Mouse (Mus musculus) forebrain, embryonic 15.5 days (tissue): ENCODE data around the gene Vti1a. TPM values are rescaled to one million over a fixed set of nuclear protein-coding genes. Genes with fewer than 3 reads are reported as not detected.

ENCODE experiments used
- ATAC-seq: fragments of 200-750 bp; cut with Nextera tagmentation; replicated peaks from 2 replicates; pipeline ENCODE4 v1.8.0; 2017; ENCODE audit warnings: mild to moderate bottlenecking, moderate TSS enrichment, moderate library complexity
- H3K27ac ChIP-seq: fragments of 300-500 bp; sonication (generic); replicated peaks from 2 replicates; pipeline ENCODE4 v1.5.1; 2015; ENCODE audit warnings: mild to moderate bottlenecking, inconsistent platforms
- H3K27me3 ChIP-seq: fragments of 300-500 bp; sonication (generic); 2 replicates; pipeline ENCODE4 v1.6.1; 2015; ENCODE audit warnings: inconsistent platforms
- H3K36me3 ChIP-seq: fragments of 300-500 bp; sonication (generic); 2 replicates; pipeline ENCODE4 v1.6.1; 2015; ENCODE audit warnings: mild to moderate bottlenecking, inconsistent platforms
- H3K4me1 ChIP-seq: fragments of 300-500 bp; sonication (generic); 2 replicates; pipeline ENCODE4 v1.6.1; 2015; ENCODE audit warnings: inconsistent platforms
- H3K4me2 ChIP-seq: fragments of 300-500 bp; sonication (generic); replicated peaks from 2 replicates; pipeline ENCODE4 v1.6.1; 2015; ENCODE audit warnings: mild to moderate bottlenecking, inconsistent platforms
- H3K4me3 ChIP-seq: fragments of 300-500 bp; sonication (generic); 2 replicates; pipeline ENCODE4 v1.5.1; 2015; ENCODE audit warnings: mild to moderate bottlenecking, inconsistent platforms
- H3K9ac ChIP-seq: fragments of 300-500 bp; sonication (generic); replicated peaks from 2 replicates; pipeline ENCODE4 v1.6.1; 2015; ENCODE audit warnings: mild to moderate bottlenecking, inconsistent platforms
- H3K9me3 ChIP-seq: fragments of 300-500 bp; sonication (generic); 2 replicates; pipeline ENCODE4 v1.6.1; 2016; ENCODE audit warnings: inconsistent platforms
- WGBS: fragments of 180-500 bp; shearing (Covaris S2); methylation state at CpG from one replicate; pipeline ENCODE4 v1.1.7; 2015; ENCODE audit warnings: mixed read lengths; 5-methylcytosine and 5-hydroxymethylcytosine counted together
- polyA plus RNA-seq: library from polyadenylated mRNA; unstranded; fragments of >200 nt; fragmentation: Nextera tagmentation; extraction: Ambion mirVana; gene quantifications from 2 replicates; pipeline ENCODE4 v1.2.1, GENCODE M21; 2015

The Vti1a gene
- polyA plus RNA-seq, 1 experiment from 2014 or later: 29.7 TPM

- Histone ChIP-seq H3K36me3 (no peaks in the 10 kb centered on the region; the same call in 1 of the 2 replicates), H3K4me1 (peaks cover 30% of the 10 kb centered on the region), H3K4me2 (peak overlapping the region; percentile 89), H3K27ac (no peak overlapping the region), H3K9me3 (no peaks in the 10 kb centered on the region), H3K4me3 (peak overlapping the region; percentile 86), H3K27me3 (no peaks in the 10 kb centered on the region), H3K9ac (no peak overlapping the region)
- no peak for ATAC-seq
- 56% methylated on average over 10 of the region's 10 CpGs for WGBS
Measured at GRCm38 (mm10) chr19:55316901-55317300, 806 bp downstream of the Vti1a start.

GRCm38 (mm10) chr19:55319036-55319435 is 2.9 kb downstream of the Vti1a start:
- Histone ChIP-seq H3K27me3 (no peaks in the 10 kb centered on the region), H3K9me3 (no peaks in the 10 kb centered on the region), H3K27ac (no peak overlapping the region), H3K9ac (no peak overlapping the region), H3K4me1 (peaks cover 22% of the 10 kb centered on the region), H3K4me3 (no peak overlapping the region), H3K4me2 (no peak overlapping the region), H3K36me3 (no peaks in the 10 kb centered on the region; the same call in 1 of the 2 replicates)
- 72% methylated on average over 3 of the region's 3 CpGs for WGBS
- no peak for ATAC-seq

DNA sequence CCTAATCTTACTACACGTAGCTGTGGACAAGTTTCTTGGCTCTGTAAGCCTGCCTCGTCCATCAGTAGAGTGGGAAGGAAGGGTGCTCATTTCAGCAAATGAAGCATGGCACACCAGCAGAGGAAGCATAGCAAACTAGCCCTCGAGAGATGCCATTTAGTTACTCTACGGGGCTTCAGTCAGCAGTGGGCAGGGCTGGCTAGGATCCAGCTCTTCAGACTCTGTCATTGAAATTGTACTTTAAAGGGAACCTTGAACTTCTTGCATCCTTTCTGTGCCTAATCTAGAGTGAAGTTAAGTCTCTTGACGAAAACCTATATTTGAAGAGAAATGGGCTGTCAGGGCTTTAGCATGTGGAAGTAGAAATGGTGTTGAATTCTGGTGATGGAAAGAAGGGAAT is 3.4 kb downstream of the Vti1a start:
- H3K9ac ChIP-seq: no peak overlapping the region
- H3K4me2 ChIP-seq: no peak overlapping the region
- WGBS: 59% methylated on average over 5 of the region's 5 CpGs
- no peak overlapping the region for H3K4me3 ChIP-seq
- peaks cover 17% of the 10 kb centered on the region for H3K4me1 ChIP-seq
- no peaks in the 10 kb centered on the region for H3K9me3 ChIP-seq
- no peaks in the 10 kb centered on the region for H3K27me3 ChIP-seq
- H3K27ac ChIP-seq: no peak overlapping the region
- H3K36me3 ChIP-seq: no peaks in the 10 kb centered on the region; the same call in 1 of the 2 replicates
- no peak for ATAC-seq

GRCm38 (mm10) chr19:55322604-55323003 is 6.5 kb downstream of the Vti1a start:
- Histone ChIP-seq H3K9me3 (no peaks in the 10 kb centered on the region), H3K9ac (no peak overlapping the region), H3K4me2 (no peak overlapping the region), H3K4me3 (no peak overlapping the region), H3K27me3 (no peaks in the 10 kb centered on the region), H3K4me1 (no peaks in the 10 kb centered on the region), H3K36me3 (no peaks in the 10 kb centered on the region; the same call in 1 of the 2 replicates), H3K27ac (no peak overlapping the region)
- WGBS: 92% methylated on average over 8 of the region's 8 CpGs
- ATAC-seq: no peak

- H3K9me3 ChIP-seq: no peaks in the 10 kb centered on the region
- H3K36me3 ChIP-seq: peaks cover 18% of the 10 kb centered on the region
- no peaks in the 10 kb centered on the region for H3K27me3 ChIP-seq
- no peak overlapping the region for H3K4me3 ChIP-seq
- H3K4me2 ChIP-seq: no peak overlapping the region
- no peak overlapping the region for H3K27ac ChIP-seq
- H3K9ac ChIP-seq: no peak overlapping the region
- 82% methylated on average over 4 of the region's 4 CpGs for WGBS
- no peaks in the 10 kb centered on the region for H3K4me1 ChIP-seq
- ATAC-seq: no peak
Measured at GRCm38 (mm10) chr19:55327510-55327909, 11.4 kb downstream of the Vti1a start.

DNA sequence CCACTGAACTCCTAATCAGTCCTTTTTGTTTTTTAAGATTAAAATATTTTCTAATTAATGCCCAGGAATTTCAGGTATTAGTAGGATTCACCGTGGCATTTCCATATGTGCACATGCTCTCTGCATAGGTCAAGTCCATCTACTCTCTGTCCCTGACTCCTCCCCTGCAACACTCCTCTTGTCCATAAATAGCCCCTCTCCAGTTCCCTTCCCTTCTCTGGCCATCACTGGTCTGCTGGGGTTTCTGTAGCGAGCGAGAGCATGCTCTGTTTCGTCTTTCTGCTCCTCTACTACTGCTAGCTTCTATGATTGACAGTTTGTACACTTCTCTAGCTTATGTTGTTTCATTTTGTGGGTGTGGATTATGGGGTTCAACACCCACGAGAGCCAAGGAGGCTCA is 15.7 kb downstream of the Vti1a start:
- Histone ChIP-seq H3K27ac (no peak overlapping the region), H3K4me2 (no peak overlapping the region), H3K9me3 (no peaks in the 10 kb centered on the region), H3K9ac (no peak overlapping the region), H3K27me3 (no peaks in the 10 kb centered on the region), H3K4me3 (no peak overlapping the region), H3K36me3 (peaks cover 18% of the 10 kb centered on the region; the same call in 1 of the 2 replicates), H3K4me1 (peaks cover 5% of the 10 kb centered on the region)
- WGBS: 91% methylated on average over 5 of the region's 5 CpGs
- no peak for ATAC-seq

DNA sequence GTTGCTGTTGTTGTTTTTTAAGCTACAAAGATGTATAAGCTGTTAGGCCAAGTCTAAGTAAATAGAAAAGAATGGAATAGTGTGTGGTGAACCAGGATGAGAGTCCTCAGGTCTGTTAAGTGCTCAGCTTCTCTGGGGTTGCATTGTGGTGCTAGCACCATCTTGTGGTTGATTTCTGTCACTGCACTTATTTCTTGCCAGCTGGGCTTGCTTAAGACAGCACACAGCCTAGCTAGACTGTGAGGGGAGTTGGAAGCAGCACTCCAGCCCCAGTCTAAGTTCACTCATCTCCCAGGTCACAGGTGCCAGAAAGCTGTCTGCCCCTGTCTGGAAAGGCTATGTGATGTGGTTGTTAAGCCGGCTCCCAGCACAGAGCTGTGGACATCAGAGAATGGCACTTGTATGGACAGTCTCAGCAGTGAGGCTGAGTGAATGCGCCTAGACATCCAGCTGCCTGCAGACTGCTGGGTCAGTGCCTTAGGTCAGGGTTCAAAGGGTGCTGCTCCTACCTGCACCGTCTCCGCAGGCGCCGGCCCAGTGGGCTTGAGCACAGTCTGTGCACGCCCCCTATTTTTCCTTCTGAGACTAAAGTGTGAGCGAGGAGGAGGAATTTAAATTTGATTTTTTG is 16.7 kb downstream of the Vti1a start:
- Histone ChIP-seq H3K27ac (no peak overlapping the region), H3K4me1 (peaks cover 5% of the 10 kb centered on the region), H3K36me3 (peaks cover 18% of the 10 kb centered on the region; the same call in 1 of the 2 replicates), H3K9me3 (no peaks in the 10 kb centered on the region), H3K4me3 (no peak overlapping the region), H3K9ac (no peak overlapping the region), H3K4me2 (no peak overlapping the region), H3K27me3 (no peaks in the 10 kb centered on the region)
- ATAC-seq: peak; percentile 76
- WGBS: 86% methylated on average over 8 of the region's 8 CpGs

- Histone ChIP-seq H3K4me3 (no peak overlapping the region), H3K36me3 (no peaks in the 10 kb centered on the region; the same call in 1 of the 2 replicates), H3K27ac (no peak overlapping the region), H3K27me3 (no peaks in the 10 kb centered on the region), H3K4me2 (no peak overlapping the region), H3K9me3 (no peaks in the 10 kb centered on the region), H3K4me1 (peaks cover 5% of the 10 kb centered on the region), H3K9ac (no peak overlapping the region)
- no peak; the same call in 1 of the 2 replicates for ATAC-seq
- 97% methylated on average over 1 of the region's 1 CpGs for WGBS
Measured at GRCm38 (mm10) chr19:55335881-55336280, 19.8 kb downstream of the Vti1a start.

GRCm38 (mm10) chr19:55336441-55336840 is 20.3 kb downstream of the Vti1a start:
- Histone ChIP-seq H3K36me3 (no peaks in the 10 kb centered on the region), H3K9ac (no peak overlapping the region), H3K9me3 (no peaks in the 10 kb centered on the region), H3K27me3 (no peaks in the 10 kb centered on the region), H3K27ac (no peak overlapping the region), H3K4me1 (peaks cover 5% of the 10 kb centered on the region), H3K4me2 (no peak overlapping the region), H3K4me3 (no peak overlapping the region)
- 84% methylated on average over 12 of the region's 12 CpGs for WGBS
- ATAC-seq: no peak

DNA sequence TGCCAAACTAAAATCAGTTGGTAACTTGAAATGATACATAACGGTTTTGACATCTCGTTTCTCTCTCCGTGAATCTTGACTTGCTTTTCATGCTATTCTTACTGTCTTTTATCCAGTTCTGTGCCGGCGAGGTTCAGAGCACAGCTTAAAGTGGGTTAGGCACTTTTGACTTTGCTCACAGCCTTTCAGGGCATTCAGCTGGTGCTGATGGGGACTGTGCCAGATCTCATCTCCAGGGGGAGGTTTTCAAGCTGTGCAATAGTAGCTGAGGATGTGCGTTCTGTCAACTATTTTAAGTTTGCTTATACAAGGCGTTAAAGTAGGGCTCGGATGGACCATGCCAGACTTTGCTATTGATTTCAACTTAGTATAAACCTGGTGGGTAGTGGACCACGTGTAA is 21.0 kb downstream of the Vti1a start:
- Histone ChIP-seq H3K27me3 (no peaks in the 10 kb centered on the region), H3K9me3 (no peaks in the 10 kb centered on the region), H3K4me3 (no peak overlapping the region), H3K4me2 (no peak overlapping the region), H3K4me1 (peaks cover 5% of the 10 kb centered on the region), H3K27ac (no peak overlapping the region), H3K9ac (no peak overlapping the region), H3K36me3 (no peaks in the 10 kb centered on the region)
- no peak for ATAC-seq
- 66% methylated on average over 9 of the region's 9 CpGs for WGBS

DNA sequence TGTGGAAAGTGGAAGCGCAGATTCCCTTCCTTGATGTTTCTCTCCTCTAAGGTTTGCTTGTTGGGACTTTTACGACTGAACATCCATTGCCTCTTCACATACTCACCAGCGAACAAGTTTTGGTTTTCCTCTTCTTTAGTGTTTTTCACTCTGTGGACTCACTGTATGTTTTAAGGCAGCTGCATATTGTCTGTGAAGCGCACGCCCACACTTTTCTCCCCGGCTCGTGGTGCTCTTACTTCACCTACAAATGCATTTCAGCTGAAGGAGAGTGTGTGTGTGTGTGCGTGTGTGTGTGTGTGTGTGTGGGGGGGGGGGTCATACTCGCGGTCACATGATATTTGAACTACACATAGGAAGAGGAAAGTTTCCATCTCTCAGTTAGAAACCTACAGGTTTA is 21.6 kb downstream of the Vti1a start:
- Histone ChIP-seq H3K4me2 (no peak overlapping the region), H3K9ac (no peak overlapping the region), H3K9me3 (no peaks in the 10 kb centered on the region), H3K36me3 (no peaks in the 10 kb centered on the region), H3K4me1 (peaks cover 5% of the 10 kb centered on the region), H3K27me3 (no peaks in the 10 kb centered on the region), H3K27ac (no peak overlapping the region), H3K4me3 (no peak overlapping the region)
- ATAC-seq: no peak
- 92% methylated on average over 10 of the region's 10 CpGs for WGBS

GRCm38 (mm10) chr19:55340521-55340920 is 24.4 kb downstream of the Vti1a start:
- H3K4me2 ChIP-seq: no peak overlapping the region
- H3K9ac ChIP-seq: no peak overlapping the region
- peaks cover 5% of the 10 kb centered on the region for H3K4me1 ChIP-seq
- no peaks in the 10 kb centered on the region for H3K27me3 ChIP-seq
- WGBS: 77% methylated on average over 6 of the region's 6 CpGs
- ATAC-seq: no peak
- no peak overlapping the region for H3K27ac ChIP-seq
- no peaks in the 10 kb centered on the region for H3K36me3 ChIP-seq
- no peak overlapping the region for H3K4me3 ChIP-seq
- no peaks in the 10 kb centered on the region for H3K9me3 ChIP-seq

- Histone ChIP-seq H3K27ac (no peak overlapping the region), H3K9ac (no peak overlapping the region), H3K9me3 (no peaks in the 10 kb centered on the region), H3K27me3 (no peaks in the 10 kb centered on the region), H3K4me1 (peaks cover 4% of the 10 kb centered on the region), H3K4me3 (no peak overlapping the region), H3K4me2 (no peak overlapping the region), H3K36me3 (no peaks in the 10 kb centered on the region)
- 75% methylated on average over 3 of the region's 3 CpGs for WGBS
- ATAC-seq: no peak
Measured at GRCm38 (mm10) chr19:55341377-55341776, 25.3 kb downstream of the Vti1a start.
